Mouse (Mus musculus) ZHBTc4 (cell line): ENCODE data around the gene Tmem192.

Experiments used
- DNase-seq: peaks from one replicate; pipeline ENCODE4 v3.0.0-alpha.2; 2011; ENCODE audit warnings: low read depth, low spot score

The Tmem192 gene

DNA sequence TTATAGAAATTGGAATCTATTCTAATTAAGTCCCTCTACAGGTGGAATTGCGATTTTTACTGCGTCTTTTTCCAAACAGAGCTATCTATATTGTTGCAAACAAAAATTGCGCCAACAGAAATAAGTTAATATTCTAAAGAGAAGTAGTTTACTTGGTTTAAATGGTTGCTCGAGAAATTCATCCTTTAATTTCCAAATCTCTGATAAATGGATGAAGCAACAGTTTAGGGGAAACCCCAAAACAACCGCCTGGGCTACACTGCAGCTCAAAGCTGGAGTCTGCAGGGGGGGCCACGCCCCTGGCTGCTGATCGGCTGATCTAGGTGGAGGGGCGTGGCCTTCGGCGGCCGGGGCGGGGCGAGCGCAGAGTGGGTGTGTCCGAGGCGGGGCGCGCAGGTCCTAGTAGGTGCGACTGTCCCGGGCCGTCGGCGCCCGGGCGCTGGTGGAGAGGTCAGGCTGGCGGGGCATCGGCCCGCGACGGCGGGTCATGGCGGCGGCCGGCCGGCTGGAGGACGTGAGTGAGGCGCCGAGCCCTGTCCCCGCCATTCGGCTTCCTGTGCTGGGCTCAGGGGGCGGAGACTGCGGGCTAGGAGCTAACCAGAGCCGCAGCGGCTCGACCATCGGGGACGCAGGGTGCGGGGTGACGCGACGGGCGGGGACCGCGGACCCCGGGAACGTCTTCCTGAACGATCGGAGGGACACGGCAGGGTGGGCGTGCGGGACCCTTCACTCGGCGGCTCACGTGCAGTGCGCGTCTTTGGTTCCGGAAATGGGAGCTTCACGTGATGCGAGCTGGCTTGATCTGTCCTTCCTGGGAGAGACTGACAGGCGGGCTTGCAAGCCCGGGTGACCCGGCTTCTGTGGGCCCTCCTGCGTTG, at the start of gene Tmem192:
Gene Tmem192, plus strand, starts transcription at position 366 of the 878 bp plus-strand sequence.
- peak; percentile 95 for DNase-seq

GRCm38 (mm10) chr8:64898710-64899109, 48.3 kb upstream of the Tmem192 start:
- peak; percentile 46 for DNase-seq

DNA sequence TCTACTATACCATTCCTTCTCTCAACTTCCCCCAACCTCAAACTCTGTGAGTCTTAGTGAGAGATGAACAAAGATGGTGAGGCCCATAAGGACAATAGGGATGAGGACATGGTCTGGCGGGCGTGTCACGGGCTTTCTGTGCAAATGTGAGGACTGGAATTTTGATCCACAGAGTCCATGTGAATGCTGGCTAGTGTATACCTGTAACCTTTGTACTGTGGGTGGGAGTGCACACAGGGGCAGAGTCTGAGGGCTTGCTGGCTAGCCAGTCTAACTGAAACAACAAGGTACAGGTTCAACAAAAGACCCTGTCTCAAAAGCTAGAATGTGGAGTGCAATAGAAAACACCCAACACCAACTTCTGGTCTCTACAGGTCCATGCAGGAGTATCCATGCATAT, 46.3 kb upstream of the Tmem192 start:
- peak; percentile 4 for DNase-seq

- DNase-seq = no peak
Observed at GRCm38 (mm10) chr8:64901527-64902156, 45.3 kb upstream of the Tmem192 start.

- DNase-seq = no peak
Observed at GRCm38 (mm10) chr8:64902191-64902590, 44.8 kb upstream of the Tmem192 start.

DNA sequence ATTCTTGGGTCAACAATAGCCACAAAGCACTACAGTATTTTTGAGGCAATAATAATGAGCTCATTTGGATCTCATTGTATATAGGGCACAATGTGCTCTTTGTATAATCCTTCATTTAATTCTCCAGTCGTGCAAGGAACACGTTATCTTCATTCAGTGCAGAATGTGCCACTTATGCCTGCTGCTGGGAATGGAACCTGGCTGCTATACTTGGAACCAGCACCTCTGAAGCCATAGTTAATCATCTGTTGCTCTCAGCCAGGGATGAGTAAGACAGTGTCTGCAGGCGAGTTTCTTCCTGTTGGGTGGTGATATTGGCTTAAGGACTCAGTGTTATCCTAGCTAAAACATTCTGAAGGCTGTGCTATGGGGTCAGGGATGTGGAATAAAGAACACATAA, 43.2 kb upstream of the Tmem192 start:
- DNase-seq = no peak

DNA sequence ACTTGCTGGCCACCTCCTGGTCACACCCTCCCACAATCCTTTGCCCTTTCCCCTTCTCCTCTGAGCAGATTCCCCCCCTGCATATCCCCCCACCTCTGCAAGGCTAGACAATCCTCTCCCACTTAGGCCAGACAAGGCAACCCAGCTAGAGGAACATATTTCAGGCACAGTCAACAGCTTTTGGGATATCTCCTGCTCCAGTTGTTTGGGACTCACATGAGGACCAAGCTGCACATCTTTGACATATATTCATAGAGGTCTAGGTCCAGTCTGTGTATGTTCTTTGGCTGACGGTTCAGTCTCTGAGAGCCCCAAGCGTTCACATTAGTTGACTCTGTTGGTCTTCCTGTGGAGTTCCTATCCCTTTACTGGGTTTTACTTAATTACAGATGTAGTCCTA, 37.0 kb upstream of the Tmem192 start:
- DNase-seq = no peak

- DNase-seq = no peak
Observed at GRCm38 (mm10) chr8:64916793-64917192, 30.2 kb upstream of the Tmem192 start.

DNA sequence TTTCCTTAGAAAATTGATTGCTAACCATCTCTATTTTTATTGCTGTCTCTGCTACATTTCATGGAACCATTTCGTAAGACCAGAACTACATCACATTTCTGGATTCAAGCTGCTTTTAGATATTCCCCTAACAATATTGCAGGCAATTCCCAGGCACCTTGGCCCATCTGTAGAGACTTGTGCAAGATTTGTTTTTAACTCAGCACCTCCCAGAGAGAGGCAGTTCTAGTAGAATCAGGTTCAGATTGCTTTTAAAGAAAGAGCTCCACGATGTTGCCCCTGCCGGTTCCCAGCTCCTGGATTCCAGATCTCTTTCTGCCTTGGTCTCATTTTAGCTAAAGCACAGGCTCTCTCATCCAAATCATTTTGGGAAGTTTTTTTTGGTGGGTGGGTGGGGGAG, 23.7 kb upstream of the Tmem192 start:
- DNase-seq = no peak

- no peak for DNase-seq
Observed at GRCm38 (mm10) chr8:64925762-64926161, 21.2 kb upstream of the Tmem192 start.

DNA sequence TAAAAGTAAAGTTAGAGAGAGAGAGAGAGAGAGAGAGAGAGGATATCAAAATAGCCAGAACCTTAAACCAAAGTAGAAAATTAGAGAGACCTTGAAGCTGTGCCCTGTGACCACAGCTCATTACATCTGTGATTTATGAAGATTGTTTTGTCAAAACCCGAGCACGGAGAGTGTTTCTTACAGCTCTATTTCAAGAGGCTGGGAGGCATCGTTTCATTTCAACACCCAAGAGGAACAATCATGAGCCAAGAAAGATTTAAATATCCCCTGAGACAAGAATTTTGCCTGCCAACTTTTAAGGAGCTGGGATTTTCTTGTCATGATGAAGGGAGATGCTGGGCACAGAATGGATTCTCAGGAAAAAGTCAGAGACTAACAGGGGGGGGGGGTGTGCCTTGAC, 20.6 kb upstream of the Tmem192 start:
- DNase-seq = no peak

- peak; percentile 47 for DNase-seq
Observed at GRCm38 (mm10) chr8:64928938-64929337, 18.0 kb upstream of the Tmem192 start.

DNA sequence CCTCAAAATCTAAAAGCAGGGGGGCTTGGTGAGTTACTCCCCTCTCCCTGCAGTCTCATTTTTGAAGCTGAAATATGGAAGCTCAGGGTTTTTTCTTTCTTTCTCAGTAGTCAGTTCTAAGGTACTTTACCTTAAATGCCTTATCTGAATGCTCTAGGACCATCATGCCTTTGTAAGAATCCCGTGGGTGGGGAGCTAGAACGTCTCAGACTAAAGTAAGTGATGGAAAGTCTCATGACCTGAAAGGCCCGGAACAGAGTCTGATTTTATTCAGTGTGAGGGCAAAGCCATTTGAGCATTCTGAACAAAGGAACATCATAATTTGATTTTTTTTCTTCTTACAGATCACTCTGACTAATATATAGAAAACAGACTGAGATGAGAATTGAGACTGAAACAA, 12.0 kb upstream of the Tmem192 start:
- DNase-seq = no peak

GRCm38 (mm10) chr8:64941019-64941418, 6.0 kb upstream of the Tmem192 start:
- DNase-seq = no peak

DNA sequence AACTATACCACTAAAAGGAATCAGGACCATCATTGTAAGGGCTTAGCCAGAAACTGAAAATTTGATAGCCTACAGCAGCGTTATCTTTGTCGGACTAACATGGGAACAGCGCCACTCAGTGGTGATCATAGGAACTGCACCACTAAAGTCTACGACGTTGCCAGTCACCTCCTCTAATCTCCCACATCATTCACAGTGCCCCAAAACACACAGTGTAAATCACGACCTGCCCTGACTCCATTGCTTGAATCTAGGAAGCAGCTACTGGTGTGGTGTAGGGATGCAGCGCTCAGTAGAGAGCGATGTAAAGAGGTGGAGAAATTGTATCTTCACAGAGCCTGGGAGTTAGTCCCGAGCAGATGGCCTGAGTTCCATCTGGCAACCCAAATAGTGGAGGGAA, 5.5 kb upstream of the Tmem192 start:
- peak; percentile 81 for DNase-seq

- no peak for DNase-seq
Observed at GRCm38 (mm10) chr8:64942946-64943345, 4.0 kb upstream of the Tmem192 start.

- peak; percentile 73 for DNase-seq
Observed at GRCm38 (mm10) chr8:64944831-64945230, 2.2 kb upstream of the Tmem192 start.

- no peak for DNase-seq
Observed at GRCm38 (mm10) chr8:64945606-64946005, 1.4 kb upstream of the Tmem192 start.

GRCm38 (mm10) chr8:64946441-64946819, 555 bp upstream of the Tmem192 start:
- no peak for DNase-seq

- no peak for DNase-seq
Observed at GRCm38 (mm10) chr8:64947698-64948034, 681 bp downstream of the Tmem192 start.

GRCm38 (mm10) chr8:64948371-64948770, 1.4 kb downstream of the Tmem192 start:
- DNase-seq = no peak

- DNase-seq = peak; percentile 93
Observed at GRCm38 (mm10) chr8:64952101-64952500, 5.1 kb downstream of the Tmem192 start.

DNA sequence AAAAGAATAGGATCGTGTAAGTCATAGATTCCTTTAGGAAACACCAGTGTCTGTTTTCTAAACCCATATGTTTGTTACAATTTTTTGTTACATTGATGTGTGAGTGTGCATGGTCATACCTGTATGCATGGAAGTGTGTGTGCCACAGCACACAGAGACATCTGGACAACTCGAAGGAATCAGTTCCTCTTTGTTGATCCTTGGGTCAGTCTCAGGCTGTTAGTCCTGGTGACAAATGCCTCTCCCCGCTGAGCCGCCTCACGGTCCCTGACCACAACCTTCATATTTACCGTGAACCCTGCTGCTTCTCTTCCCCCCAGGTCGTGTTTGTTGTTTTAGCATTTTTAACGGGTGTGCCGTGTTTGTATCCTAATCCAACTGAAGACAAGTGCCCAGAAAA, 12.0 kb downstream of the Tmem192 start:
- no peak for DNase-seq
